Mouse (Mus musculus) forebrain, embryonic 11.5 days (tissue): ENCODE results near the gene Gm4559. TPM values are rescaled to one million over a fixed set of nuclear protein-coding genes. Genes with fewer than 3 reads are reported as not detected.
"Not testable (repeated sequence)": the region's sequence is repeated elsewhere in the genome, so short reads cannot be mapped to it uniquely, and the experiment has no call there.

Experiments used
- ATAC-seq: fragments of 200-750 bp; cut with Nextera tagmentation; replicated peaks from 2 replicates; pipeline ENCODE4 v1.8.0; 2017; ENCODE audit warnings: moderate TSS enrichment; ENCODE audit not compliant: low FRiP score
- DNase-seq: peaks from one replicate; pipeline ENCODE4 v3.0.0-alpha.2; 2017; ENCODE audit warnings: low spot score
- H3K27ac ChIP-seq: fragments of 300-500 bp; sonication (generic); 2 replicates; pipeline ENCODE4 v1.5.1; 2014; ENCODE audit warnings: low read depth, low read length
- H3K27me3 ChIP-seq: fragments of 300-500 bp; sonication (generic); 2 replicates; pipeline ENCODE4 v1.6.1; 2014; ENCODE audit warnings: mild to moderate bottlenecking, low read length, mixed read lengths; ENCODE audit not compliant: control insufficient read depth, insufficient read depth
- H3K36me3 ChIP-seq: fragments of 300-500 bp; sonication (generic); 2 replicates; pipeline ENCODE4 v1.6.1; 2014; ENCODE audit warnings: mild to moderate bottlenecking, low read length, moderate library complexity, mixed read lengths; ENCODE audit not compliant: control insufficient read depth, insufficient read depth
- H3K4me1 ChIP-seq: fragments of 300-500 bp; sonication (generic); replicated peaks from 2 replicates; pipeline ENCODE4 v1.6.1; 2014; ENCODE audit warnings: low read length, mixed read lengths; ENCODE audit not compliant: control insufficient read depth, insufficient read depth
- H3K4me2 ChIP-seq: fragments of 300-500 bp; sonication (generic); 2 replicates; pipeline ENCODE4 v1.6.1; 2014; ENCODE audit warnings: low read depth, mild to moderate bottlenecking, low read length, moderate library complexity, mixed read lengths; ENCODE audit not compliant: severe bottlenecking
- H3K4me3 ChIP-seq: fragments of 300-500 bp; sonication (generic); 2 replicates; pipeline ENCODE4 v1.5.1; 2014; ENCODE audit warnings: low read depth, low read length
- H3K9ac ChIP-seq: fragments of 300-500 bp; sonication (generic); 2 replicates; pipeline ENCODE4 v1.6.1; 2014; ENCODE audit warnings: low read length
- H3K9me3 ChIP-seq: fragments of 300-500 bp; sonication (generic); 2 replicates; pipeline ENCODE4 v1.6.1; 2016; ENCODE audit warnings: low read length, mixed read lengths; ENCODE audit not compliant: control insufficient read depth
- WGBS: fragments of 180-500 bp; shearing (Covaris S2); extraction: QIAGEN DNeasy Blood & Tissue Kit; methylation state at CpG from one replicate; pipeline ENCODE4 v1.1.7; 2014; 5-methylcytosine and 5-hydroxymethylcytosine counted together
- polyA plus RNA-seq: library from polyadenylated mRNA; unstranded; fragments of >200 nt; fragmentation: Nextera tagmentation; extraction: Ambion mirVana; gene quantifications from 2 replicates; pipeline ENCODE4 v1.2.1, GENCODE M21; 2014

Gm4559 gene
- not detected in 2 replicates for polyA plus RNA-seq

DNA sequence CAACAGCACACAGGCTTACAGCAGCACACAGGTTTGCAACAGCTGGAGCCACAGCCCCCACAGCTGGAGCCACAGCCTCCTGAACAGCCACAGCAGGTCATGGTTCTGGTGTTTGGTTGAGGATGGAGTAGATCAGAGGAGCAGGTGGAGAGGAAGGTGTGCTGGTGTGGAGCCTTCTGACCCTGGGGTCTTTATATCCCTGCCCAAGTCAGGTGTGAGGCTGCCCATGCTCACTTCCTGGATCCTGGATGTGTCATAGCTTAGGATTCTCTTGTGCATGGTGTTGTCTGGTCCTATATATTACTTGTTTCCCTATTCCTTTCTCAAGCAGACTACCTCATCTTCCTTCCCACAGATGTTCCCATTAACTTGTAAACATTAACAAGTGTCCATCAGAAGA is at the start of gene Gm4559:
Gm4559 (minus strand) TSS at position 101 of the 400 bp plus-strand sequence.
- H3K4me2 ChIP-seq, H3K4me3 ChIP-seq, H3K9ac ChIP-seq, ATAC-seq, H3K4me1 ChIP-seq, H3K27me3 ChIP-seq, H3K9me3 ChIP-seq, DNase-seq, H3K36me3 ChIP-seq, H3K27ac ChIP-seq: not testable (repeated sequence)

DNA sequence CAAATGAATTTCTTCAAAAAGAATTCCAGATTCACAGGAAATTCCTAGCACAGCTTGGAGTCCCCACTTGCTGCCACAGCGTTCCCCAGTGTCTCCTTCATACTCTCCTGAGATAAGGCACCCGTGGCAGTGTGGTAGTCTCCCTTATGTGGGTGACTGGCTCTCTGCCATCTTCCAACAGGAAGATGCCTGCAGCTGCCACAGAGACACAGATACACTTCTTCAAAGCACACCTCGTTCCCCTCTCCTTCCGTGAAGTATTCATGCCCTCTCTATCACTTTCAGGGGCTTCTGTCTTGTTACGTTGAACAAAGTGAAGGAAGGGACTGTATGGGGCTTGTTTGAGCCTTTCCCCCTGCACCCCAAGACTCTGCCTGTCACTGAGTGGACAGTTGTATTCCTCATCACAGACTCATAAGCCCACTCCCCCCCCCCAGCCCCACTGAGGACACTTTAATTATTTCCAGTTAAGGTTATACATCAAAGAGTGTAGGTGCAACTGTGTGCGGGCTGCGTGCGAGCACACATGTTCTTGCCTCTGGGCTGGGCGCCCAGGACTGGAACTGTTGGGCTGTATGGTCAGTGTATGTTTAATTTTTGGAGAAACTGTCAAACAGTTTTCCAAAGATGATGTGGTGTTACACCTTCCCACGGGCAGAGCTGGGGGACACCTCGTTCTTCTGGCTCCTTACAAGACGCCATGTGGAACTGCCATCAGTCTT is 49.4 kb upstream of the Gm4559 start:
- Histone ChIP-seq H3K4me2 (no peak overlapping the region), H3K4me3 (no peak overlapping the region), H3K9ac (no peak overlapping the region), H3K4me1 (no peaks in the 10 kb centered on the region), H3K9me3 (no peaks in the 10 kb centered on the region), H3K36me3 (no peaks in the 10 kb centered on the region), H3K27me3 (no peaks in the 10 kb centered on the region), H3K27ac (no peak overlapping the region)
- ATAC-seq (no peak), DNase-seq (no peak)
- WGBS: 87% methylated on average over 12 of the region's 12 CpGs

DNA sequence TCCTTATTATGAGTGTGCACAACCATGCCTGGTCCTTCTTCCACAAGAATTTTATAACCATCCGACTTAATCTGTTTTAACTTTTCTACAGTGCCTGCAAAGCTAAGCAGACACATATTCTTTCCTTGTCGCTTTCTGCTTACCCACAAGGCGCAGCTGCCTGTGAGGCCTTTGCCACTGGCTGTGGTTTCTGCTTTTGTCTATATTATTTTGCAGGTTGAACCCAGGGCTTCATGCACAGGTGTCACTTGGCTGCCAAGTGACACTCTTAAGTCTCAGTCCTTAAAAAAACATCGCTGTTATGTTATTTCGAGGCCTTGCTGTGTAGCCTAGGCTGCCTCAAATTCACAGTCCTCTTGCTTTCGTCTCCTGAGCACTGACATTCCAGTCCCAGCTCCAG is 48.5 kb upstream of the Gm4559 start:
- no peak overlapping the region for H3K27ac ChIP-seq
- H3K4me1 ChIP-seq: no peaks in the 10 kb centered on the region
- no peak for ATAC-seq

DNA sequence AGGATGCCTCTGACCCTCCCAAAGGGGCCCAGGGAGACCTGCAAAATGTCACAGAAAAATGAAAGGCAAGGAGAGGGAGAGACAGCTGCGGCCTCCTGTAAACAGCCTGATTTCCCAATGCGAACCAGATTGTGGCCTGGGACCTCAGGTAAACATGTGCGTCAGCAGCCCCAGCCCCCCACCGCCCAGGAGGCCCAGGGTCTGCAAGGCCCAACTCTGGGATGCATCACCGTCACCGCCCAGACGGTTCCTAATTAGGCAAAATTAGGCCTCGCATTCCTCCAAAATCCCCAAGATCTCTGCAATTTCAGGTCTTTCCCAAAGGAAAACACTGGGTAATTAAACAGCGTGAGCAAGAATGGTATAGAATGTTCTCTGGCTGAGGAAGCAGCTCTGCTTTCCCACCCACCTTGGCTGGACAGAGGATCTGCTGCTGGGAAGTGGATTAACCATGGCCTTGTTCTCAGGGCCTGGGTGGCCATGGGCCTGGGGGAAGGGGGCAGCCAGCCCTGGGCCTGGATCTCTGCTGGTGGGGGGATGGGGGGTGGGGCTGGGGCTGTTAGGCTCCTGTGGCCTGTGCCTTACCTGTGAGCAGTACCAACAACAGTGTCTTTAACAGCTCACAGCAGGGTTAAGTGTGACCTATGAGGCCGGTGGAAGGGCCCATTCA is 47.6 kb upstream of the Gm4559 start:
- not testable (repeated sequence) for H3K4me1 ChIP-seq

More for the DNA sequence above, 48.5 kb upstream of the Gm4559 start:
- H3K4me2 ChIP-seq: no peak overlapping the region
- no peak for DNase-seq
- no peaks in the 10 kb centered on the region for H3K27me3 ChIP-seq
- H3K4me3 ChIP-seq: no peak overlapping the region
- WGBS: 93% methylated on average over 6 of the region's 6 CpGs
- H3K9me3 ChIP-seq: no peaks in the 10 kb centered on the region
- H3K36me3 ChIP-seq: no peaks in the 10 kb centered on the region
- no peak overlapping the region for H3K9ac ChIP-seq

GRCm38 (mm10) chr7:142320906-142321305 is 46.7 kb upstream of the Gm4559 start:
- no peak overlapping the region for H3K27ac ChIP-seq
- no peak overlapping the region for H3K4me3 ChIP-seq
- ATAC-seq (no peak), DNase-seq (no peak)
- H3K4me2 ChIP-seq: no peak overlapping the region
- no peaks in the 10 kb centered on the region for H3K4me1 ChIP-seq
- H3K27me3 ChIP-seq: no peaks in the 10 kb centered on the region
- H3K9me3 ChIP-seq: no peaks in the 10 kb centered on the region
- 54% methylated on average over 2 of the region's 2 CpGs for WGBS
- H3K36me3 ChIP-seq: no peaks in the 10 kb centered on the region
- H3K9ac ChIP-seq: no peak overlapping the region

More for the DNA sequence above, 47.6 kb upstream of the Gm4559 start:
- DNase-seq, H3K4me3 ChIP-seq, H3K4me2 ChIP-seq, H3K36me3 ChIP-seq, H3K27me3 ChIP-seq, H3K9me3 ChIP-seq, H3K27ac ChIP-seq, ATAC-seq, H3K9ac ChIP-seq: not testable (repeated sequence)
- WGBS: 54% methylated on average over 4 of the region's 10 CpGs

DNA sequence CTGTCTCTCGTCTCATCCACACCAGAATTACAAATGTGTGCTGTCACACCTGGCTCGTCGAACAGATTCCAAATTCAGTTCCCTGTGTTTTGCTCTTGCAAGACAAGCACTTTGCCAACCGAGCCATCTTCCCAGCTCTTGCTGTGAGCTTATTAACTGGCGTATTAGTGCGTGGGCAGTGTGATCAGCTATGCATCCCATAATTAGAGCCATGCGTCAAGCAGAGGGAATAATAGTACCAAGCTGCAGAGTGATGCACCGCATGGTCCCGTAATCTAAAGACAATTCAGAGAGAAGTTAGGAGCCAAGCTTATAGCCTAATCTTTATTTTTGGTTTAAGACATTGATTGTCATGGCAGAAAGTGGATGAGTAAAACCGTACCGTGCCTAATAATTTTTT is 45.0 kb upstream of the Gm4559 start:
- 84% methylated on average over 11 of the region's 11 CpGs for WGBS
- ATAC-seq (no peak), DNase-seq (no peak)

GRCm38 (mm10) chr7:142317216-142317615 is 43.1 kb upstream of the Gm4559 start:
- WGBS: 85% methylated on average over 5 of the region's 5 CpGs
- Histone ChIP-seq H3K9me3 (no peaks in the 10 kb centered on the region), H3K36me3 (no peaks in the 10 kb centered on the region), H3K9ac (no peak overlapping the region), H3K27me3 (no peaks in the 10 kb centered on the region), H3K4me3 (no peak overlapping the region), H3K4me2 (no peak overlapping the region), H3K4me1 (no peaks in the 10 kb centered on the region), H3K27ac (no peak overlapping the region)
- DNase-seq (no peak), ATAC-seq (no peak)

More for the DNA sequence above, 45.0 kb upstream of the Gm4559 start:
- H3K4me2 ChIP-seq: no peak overlapping the region
- H3K27me3 ChIP-seq: no peaks in the 10 kb centered on the region
- H3K27ac ChIP-seq: no peak overlapping the region
- H3K36me3 ChIP-seq: no peaks in the 10 kb centered on the region
- H3K4me1 ChIP-seq: no peaks in the 10 kb centered on the region
- H3K9ac ChIP-seq: no peak overlapping the region
- no peak overlapping the region for H3K4me3 ChIP-seq
- no peaks in the 10 kb centered on the region for H3K9me3 ChIP-seq

DNA sequence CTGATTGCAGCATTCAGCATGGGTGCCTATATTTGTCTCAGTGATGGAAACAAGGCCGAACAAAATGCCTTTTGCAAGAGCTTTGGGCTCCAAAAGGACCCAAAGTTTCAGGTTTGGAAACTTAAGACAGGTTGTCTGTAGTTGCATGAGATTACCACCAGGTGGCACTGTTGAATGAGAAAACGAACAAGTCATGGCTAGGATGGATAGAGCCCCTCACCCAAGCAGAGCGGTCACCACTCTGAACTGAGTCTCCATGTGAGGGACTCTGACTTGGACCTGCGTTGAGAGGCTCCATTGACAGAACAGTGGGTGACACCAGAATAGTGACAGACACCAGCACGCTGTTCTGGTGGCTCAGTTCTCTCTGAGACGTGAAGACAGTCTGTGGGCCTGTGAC is 42.4 kb upstream of the Gm4559 start:
- no peaks in the 10 kb centered on the region for H3K4me1 ChIP-seq
- no peak overlapping the region for H3K27ac ChIP-seq
- DNase-seq: peak; percentile 60
- no peak overlapping the region for H3K9ac ChIP-seq
- no peak for ATAC-seq
- 49% methylated on average over 6 of the region's 6 CpGs for WGBS
- H3K4me3 ChIP-seq: no peak overlapping the region
- H3K36me3 ChIP-seq: no peaks in the 10 kb centered on the region
- H3K4me2 ChIP-seq: no peak overlapping the region
- no peaks in the 10 kb centered on the region for H3K27me3 ChIP-seq
- no peaks in the 10 kb centered on the region for H3K9me3 ChIP-seq
